Mouse (Mus musculus) G1E (cell line): ENCODE measurements around the gene Sigirr. TPM values are rescaled to one million over a fixed set of nuclear protein-coding genes. Genes with fewer than 3 reads are reported as not detected.

Source experiments
- ATAC-seq: 2 replicates; pipeline ENCODE4 v1.8.0; 2016; ENCODE audit warnings: mild to moderate bottlenecking; ENCODE audit not compliant: insufficient number of reproducible peaks, poor library complexity, low FRiP score, severe bottlenecking; ENCODE audit errors: extremely low read depth
- DNase-seq: peaks from one replicate; pipeline ENCODE4 v3.0.0; 2012; ENCODE audit warnings: low spot score
- H3K27me3 ChIP-seq: 2 replicates; pipeline ENCODE4 v1.6.1; 2012; ENCODE audit warnings: mild to moderate bottlenecking, low read length, inconsistent platforms; ENCODE audit not compliant: insufficient read depth
- H3K36me3 ChIP-seq: replicated peaks from 2 replicates; pipeline ENCODE3; 2012; ENCODE audit warnings: mild to moderate bottlenecking, inconsistent platforms
- H3K4me1 ChIP-seq: 2 replicates; pipeline ENCODE4 v1.6.1; 2012; ENCODE audit warnings: low read depth, low read length, inconsistent platforms, mixed read lengths; ENCODE audit not compliant: insufficient read depth
- H3K4me3 ChIP-seq: 2 replicates; pipeline ENCODE4 v1.5.1; 2012; ENCODE audit warnings: low read depth, mild to moderate bottlenecking, inconsistent platforms, low read length, moderate library complexity, mixed read lengths
- H3K9me3 ChIP-seq: replicated peaks from 2 replicates; pipeline ENCODE4 v1.6.1; 2012; ENCODE audit warnings: inconsistent platforms
- CTCF ChIP-seq: IDR thresholded peaks from 2 replicates; pipeline ENCODE4 v1.5.1; 2012; ENCODE audit warnings: low read depth, low read length, inconsistent platforms, mixed read lengths
- GATA1 ChIP-seq: IDR thresholded peaks from 2 replicates; pipeline ENCODE4 v1.6.1; 2012; ENCODE audit warnings: borderline replicate concordance, low read length, inconsistent platforms, mixed read lengths
- GATA2 ChIP-seq: IDR thresholded peaks from 2 replicates; pipeline ENCODE4 v1.6.1; 2012; ENCODE audit warnings: low read depth, low read length, inconsistent platforms, borderline replicate concordance
- POLR2AphosphoS5 ChIP-seq: IDR thresholded peaks from 2 replicates; pipeline ENCODE4 v1.6.1; 2012; ENCODE audit warnings: low read depth, low read length, inconsistent platforms; ENCODE audit not compliant: insufficient replicate concordance
- TAL1 ChIP-seq: conservative IDR thresholded peaks from 2 replicates; pipeline ENCODE4 v1.6.1; 2012; ENCODE audit warnings: low read depth, low read length, inconsistent platforms, mixed read lengths
- polyA plus RNA-seq: library from polyadenylated mRNA; stranded (reverse); fragments of >175 nt; gene quantifications from 2 replicates; pipeline ENCODE4 v1.2.3, GENCODE M21; 2012
- total RNA-seq, 2 experiments: library from RNA; stranded (forward) in 1 of 2; stranded (reverse) in 1 of 2; fragments of 200-1000 nt in 1 of 2; fragments of >200 nt in 1 of 2; fragmentation: Nextera tagmentation in 1 of 2; gene quantifications; 2 replicates each; pipeline ENCODE4 v1.2.3; 2014 to 2017

Sigirr gene
- total and polyA plus RNA-seq, 3 experiments: 6.7 to 8.6 (median 6.9) TPM

DNA sequence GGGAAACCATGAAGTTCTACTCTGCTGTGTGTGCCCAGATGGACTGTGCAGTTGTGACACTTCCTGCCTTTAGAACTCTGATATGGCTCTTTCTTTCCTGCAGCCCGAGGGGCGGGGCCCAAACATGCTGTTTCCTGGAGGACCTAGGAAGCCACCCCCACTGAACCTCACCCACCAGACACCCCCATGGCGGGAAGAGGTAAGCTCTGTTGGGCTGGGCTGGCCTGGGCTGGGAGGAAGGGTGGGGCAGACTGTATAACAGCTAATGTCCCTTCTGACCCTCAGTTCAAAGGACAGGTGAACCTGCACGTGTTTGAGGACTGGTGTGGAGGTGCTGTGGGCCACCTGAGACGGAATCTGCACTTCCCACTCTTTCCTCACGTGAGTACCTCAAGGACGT lies 36.2 kb downstream of the Sigirr start:
- Histone ChIP-seq H3K36me3 (no peaks in the 10 kb centered on the region), H3K4me3 (no peak overlapping the region), H3K9me3 (no peaks in the 10 kb centered on the region), H3K4me1 (no peaks in the 10 kb centered on the region), H3K27me3 (peaks cover 45% of the 10 kb centered on the region)
- ATAC-seq (no peak), DNase-seq (no peak)
- TF ChIP-seq CTCF (no peak), GATA1 (no peak), TAL1 (no peak), POLR2AphosphoS5 (no peak), GATA2 (no peak)

DNA sequence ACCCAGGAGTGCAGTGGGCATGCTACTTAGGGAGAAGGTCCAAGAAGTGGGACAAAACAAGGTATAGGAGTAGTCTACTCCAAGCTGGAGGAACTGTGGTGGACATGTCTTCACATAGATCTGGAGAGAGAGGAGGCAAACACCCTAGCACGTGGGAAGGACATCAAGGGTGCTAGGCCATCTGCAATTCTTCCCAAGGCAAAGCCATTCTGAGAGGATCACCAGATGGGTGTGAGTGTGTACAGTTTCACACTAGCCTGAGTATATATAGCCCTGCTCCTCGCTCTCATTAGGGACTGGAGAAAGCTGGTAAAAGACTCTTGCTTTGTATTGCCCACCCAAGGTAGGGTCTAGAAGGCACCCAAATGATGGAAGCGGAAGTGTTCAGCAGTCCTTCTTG lies 37.0 kb downstream of the Sigirr start:
- Histone ChIP-seq H3K4me3 (no peak overlapping the region), H3K27me3 (peaks cover 46% of the 10 kb centered on the region), H3K36me3 (no peaks in the 10 kb centered on the region), H3K4me1 (no peaks in the 10 kb centered on the region), H3K9me3 (no peaks in the 10 kb centered on the region)
- no peak for ATAC-seq
- no peak for TF ChIP-seq GATA1
- no peak for TF ChIP-seq TAL1
- no peak for TF ChIP-seq GATA2
- no peak for TF ChIP-seq POLR2AphosphoS5
- TF ChIP-seq CTCF: no peak
- no peak for DNase-seq

DNA sequence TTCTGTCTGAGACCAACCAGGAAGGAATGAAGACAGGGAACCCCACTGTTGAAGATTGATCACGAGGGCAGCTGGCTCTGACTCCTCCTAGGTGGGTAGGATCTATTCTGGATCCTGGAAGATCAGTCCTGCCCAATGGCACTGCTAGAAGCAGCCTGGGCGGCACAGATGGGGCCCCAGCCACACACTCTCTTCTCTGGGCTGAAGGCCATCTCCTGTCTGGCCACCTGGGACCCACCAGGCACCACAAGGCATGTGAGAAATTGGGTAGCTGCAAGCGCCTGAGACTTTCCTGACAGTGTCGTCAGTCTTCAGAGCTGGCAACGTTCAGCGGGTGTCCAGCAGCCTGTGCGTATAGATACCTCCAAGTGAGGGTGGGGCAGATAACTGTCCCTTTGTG lies 37.8 kb downstream of the Sigirr start:
- Histone ChIP-seq H3K27me3 (peaks cover 43% of the 10 kb centered on the region), H3K9me3 (no peaks in the 10 kb centered on the region), H3K4me1 (no peaks in the 10 kb centered on the region), H3K36me3 (no peaks in the 10 kb centered on the region), H3K4me3 (no peak overlapping the region)
- no peak for TF ChIP-seq CTCF
- TF ChIP-seq GATA1: no peak
- TF ChIP-seq TAL1: no peak
- no peak for TF ChIP-seq GATA2
- TF ChIP-seq POLR2AphosphoS5: no peak
- no peak for ATAC-seq
- no peak for DNase-seq

DNA sequence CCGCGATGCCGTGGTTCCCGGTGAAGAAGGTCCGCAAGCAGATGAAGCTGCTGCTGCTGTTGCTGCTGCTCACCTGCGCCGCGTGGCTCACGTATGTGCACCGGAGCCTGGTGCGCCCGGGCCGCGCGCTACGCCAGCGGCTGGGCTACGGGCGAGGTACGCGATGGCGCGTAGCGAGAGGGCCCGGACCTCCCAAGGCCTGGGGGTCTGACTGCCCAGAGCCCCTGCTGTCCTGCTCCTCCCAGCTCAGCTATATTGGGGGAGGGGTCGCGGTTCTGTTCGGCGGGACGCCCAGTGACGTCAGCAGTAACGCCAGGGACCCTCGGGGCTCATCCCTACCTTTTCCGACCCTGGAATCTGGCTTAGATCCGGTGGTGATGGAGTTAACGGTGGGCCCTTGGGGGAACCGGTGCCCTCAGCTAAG lies 39.1 kb downstream of the Sigirr start:
- no peak for TF ChIP-seq GATA1
- no peak for TF ChIP-seq TAL1
- TF ChIP-seq GATA2: no peak
- TF ChIP-seq POLR2AphosphoS5: no peak
- no peak for TF ChIP-seq CTCF
- no peak for DNase-seq
- Histone ChIP-seq H3K27me3 (peaks cover 43% of the 10 kb centered on the region), H3K9me3 (no peaks in the 10 kb centered on the region), H3K4me3 (no peak overlapping the region), H3K36me3 (no peaks in the 10 kb centered on the region), H3K4me1 (no peaks in the 10 kb centered on the region)
- no peak for ATAC-seq

DNA sequence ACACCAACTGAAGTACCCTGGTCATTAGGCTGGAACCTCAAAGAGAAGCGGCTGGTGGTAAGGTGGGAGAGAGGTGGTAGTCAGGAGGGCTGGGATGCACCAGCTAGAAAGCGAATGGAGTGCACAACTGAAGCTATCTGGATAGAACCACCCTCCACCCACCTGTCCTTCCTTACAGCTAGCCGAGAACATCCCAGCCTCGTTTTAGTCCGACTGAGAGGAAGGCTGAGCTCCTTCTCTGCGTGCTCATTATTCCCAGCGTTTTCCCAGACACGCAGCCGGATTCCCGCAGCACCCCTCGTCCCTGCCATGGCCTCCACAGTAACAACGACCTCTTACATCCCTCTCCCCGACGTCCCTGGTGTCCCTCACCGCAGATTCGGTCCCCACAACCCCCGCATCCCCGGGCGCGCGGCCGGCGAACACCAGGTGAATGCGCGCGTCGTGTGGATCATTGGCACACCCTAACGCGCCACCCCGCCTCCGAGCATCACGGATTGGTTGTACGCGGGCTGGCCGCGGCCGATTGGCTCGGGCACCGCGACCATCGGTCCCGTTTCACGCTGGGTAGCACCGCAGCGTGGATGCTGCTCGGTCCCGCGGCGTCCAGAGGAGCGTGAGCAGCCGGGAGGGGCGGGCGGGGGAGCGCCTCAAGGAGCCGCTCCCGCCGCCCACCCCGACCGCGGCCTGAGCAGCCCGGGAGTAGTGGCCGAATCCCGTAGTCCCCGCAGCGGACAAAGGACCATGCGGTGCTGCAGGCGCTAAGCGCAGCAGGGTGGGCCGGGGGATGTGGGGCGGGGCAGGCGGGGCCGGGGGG lies 39.7 kb downstream of the Sigirr start, which contains the start of gene B4galnt4:
Gene B4galnt4 (plus strand): TSS at position 679 of the 817 bp plus-strand sequence.
- TF ChIP-seq GATA2 (no peak), GATA1 (no peak), POLR2AphosphoS5 (no peak), TAL1 (no peak), CTCF (no peak)
- H3K4me3 ChIP-seq: no peak within 1 kb of the TSS
- ATAC-seq (no peak), DNase-seq (no peak)
- peaks cover 45% of the 10 kb centered on the region for H3K27me3 ChIP-seq
- no peaks in the 10 kb centered on the region for H3K36me3 ChIP-seq
- H3K9me3 ChIP-seq: no peaks in the 10 kb centered on the region
- H3K4me1 ChIP-seq: no peaks in the 10 kb centered on the region

DNA sequence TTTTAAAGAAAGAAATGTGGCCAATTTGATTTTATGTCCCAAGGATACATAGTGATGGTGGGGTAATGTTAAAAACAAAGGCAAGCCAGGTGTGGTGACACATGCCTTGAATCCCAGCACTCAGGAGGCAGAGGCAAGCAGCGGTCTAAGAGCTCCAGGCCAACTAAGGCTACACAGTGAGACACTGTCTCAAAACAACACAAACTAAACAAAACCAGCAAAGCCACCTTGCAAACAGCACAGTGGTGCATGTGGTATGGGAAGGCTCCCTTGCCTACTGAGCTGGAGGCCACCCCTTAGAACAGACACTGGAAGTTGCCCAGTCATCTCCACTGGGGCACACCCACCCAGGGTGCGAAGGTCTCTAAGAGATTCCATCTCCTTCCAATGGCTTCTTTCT lies 40.4 kb downstream of the Sigirr start:
- Histone ChIP-seq H3K4me1 (no peaks in the 10 kb centered on the region), H3K36me3 (no peaks in the 10 kb centered on the region), H3K4me3 (no peak overlapping the region), H3K9me3 (no peaks in the 10 kb centered on the region), H3K27me3 (peaks cover 46% of the 10 kb centered on the region)
- TF ChIP-seq POLR2AphosphoS5 (no peak), GATA2 (no peak), CTCF (no peak), TAL1 (no peak), GATA1 (no peak)
- DNase-seq (no peak), ATAC-seq (no peak)
